Mouse (Mus musculus) lung, postnatal 4 days (tissue): ENCODE data around the gene Capn9.

ENCODE experiments used
- DNase-seq, 2 experiments: peaks; one replicate each; pipeline ENCODE4 v3.0.0; 2021

Capn9 gene

GRCm38 (mm10) chr8:124643540-124644339, 67.8 kb downstream of the Capn9 start:
- DNase-seq = peak; percentile 77 to 88

GRCm38 (mm10) chr8:124648311-124648710, 72.4 kb downstream of the Capn9 start:
- no peak for DNase-seq

- DNase-seq = no peak
These were observed 75.9 kb downstream of the Capn9 start for GRCm38 (mm10) chr8:124651776-124652175.

GRCm38 (mm10) chr8:124652546-124652945, 76.6 kb downstream of the Capn9 start:
- DNase-seq = peak; percentile 48 to 75

- peak in 1 of 2 experiments; percentile 47 for DNase-seq
These were observed 77.9 kb downstream of the Capn9 start for GRCm38 (mm10) chr8:124653568-124654475.

- no peak for DNase-seq
These were observed 82.0 kb downstream of the Capn9 start for GRCm38 (mm10) chr8:124657961-124658360.

GRCm38 (mm10) chr8:124658415-124658814, 82.5 kb downstream of the Capn9 start:
- peak; percentile 55 to 78 for DNase-seq

GRCm38 (mm10) chr8:124661781-124662180, 85.9 kb downstream of the Capn9 start:
- no peak for DNase-seq

GRCm38 (mm10) chr8:124662446-124663111, 86.7 kb downstream of the Capn9 start:
- no peak for DNase-seq

- DNase-seq = peak; percentile 90 to 95
These were observed 87.4 kb downstream of the Capn9 start, which contains the start of gene 2310022B05Rik for GRCm38 (mm10) chr8:124663112-124663873. 2310022B05Rik (minus strand) TSS chr8:124663369.

- no peak for DNase-seq
These were observed 87.9 kb downstream of the Capn9 start for GRCm38 (mm10) chr8:124663874-124664230.

GRCm38 (mm10) chr8:124664414-124664813, 88.5 kb downstream of the Capn9 start:
- no peak for DNase-seq
